Mouse (Mus musculus) left cerebral cortex, postnatal 4 days (tissue): ENCODE results near the gene Kctd2. TPM values are rescaled to one million over a fixed set of nuclear protein-coding genes. Genes with fewer than 3 reads are reported as not detected.
"Not testable (repeated sequence)": the region's sequence is repeated elsewhere in the genome, so short reads cannot be mapped to it uniquely, and the experiment has no call there.

ENCODE experiments used
- DNase-seq: peaks from one replicate; pipeline ENCODE4 v3.0.0-alpha.2; 2022
- intact Hi-C: fragments of 180-260 bp; cut with DNase I; formaldehyde crosslinking; loops from one replicate; pipeline ENCODE4 v1.15.1; 2025
- total RNA-seq, 2 experiments: library from RNA; stranded (reverse); gene quantifications; 2 replicates each; pipeline ENCODE4 v1.2.3; 2021

Kctd2 gene
- 10 to 100 TPM; 47.7 to 52.9 TPM for total RNA-seq

DNA sequence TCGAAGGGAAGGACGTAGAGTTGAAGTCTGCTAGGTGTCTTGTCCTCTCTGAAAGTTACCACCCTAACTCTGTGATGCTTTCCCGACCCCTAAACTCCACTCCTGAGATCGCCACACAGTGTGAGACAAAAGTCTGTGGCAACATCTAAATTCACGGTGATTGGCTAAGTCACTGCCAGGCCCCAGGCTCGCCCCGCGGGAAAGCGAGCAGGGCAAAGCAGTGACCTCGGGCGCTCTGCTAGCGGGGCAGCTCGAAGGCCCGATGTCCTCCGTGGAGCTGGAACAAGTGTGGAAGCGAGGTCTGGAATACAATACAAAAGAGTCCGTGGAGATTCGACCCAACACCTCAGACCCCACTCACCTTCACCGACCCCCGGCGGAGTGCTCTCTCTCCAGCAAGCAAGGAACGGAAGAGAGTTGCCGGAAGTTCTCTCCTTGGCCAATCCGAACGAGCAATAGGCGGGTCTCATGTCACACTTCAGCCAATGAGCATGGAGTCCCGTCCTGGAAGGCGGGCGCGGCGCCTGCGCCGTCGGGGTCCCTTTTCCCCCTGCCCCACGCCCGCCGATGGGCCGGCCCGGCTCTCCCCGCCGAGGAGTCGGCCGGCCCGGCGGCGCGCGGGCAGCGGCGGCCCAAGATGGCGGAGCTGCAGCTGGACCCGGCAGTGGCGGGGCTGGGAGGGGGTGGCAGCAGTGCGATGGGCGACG is at the start of gene Kctd2, which contains the start of gene Atp5h:
Kctd2 (plus strand) TSS at position 598 of the 707 bp plus-strand sequence.
Atp5h (minus strand) TSS at position 432 of the 707 bp plus-strand sequence.
- intact Hi-C loops = loop anchor here (5.0 kb wide), 1 partner anchor 57 kb away; no protein-coding TSS in a partner anchor
- peak; percentile 97 for DNase-seq

DNA sequence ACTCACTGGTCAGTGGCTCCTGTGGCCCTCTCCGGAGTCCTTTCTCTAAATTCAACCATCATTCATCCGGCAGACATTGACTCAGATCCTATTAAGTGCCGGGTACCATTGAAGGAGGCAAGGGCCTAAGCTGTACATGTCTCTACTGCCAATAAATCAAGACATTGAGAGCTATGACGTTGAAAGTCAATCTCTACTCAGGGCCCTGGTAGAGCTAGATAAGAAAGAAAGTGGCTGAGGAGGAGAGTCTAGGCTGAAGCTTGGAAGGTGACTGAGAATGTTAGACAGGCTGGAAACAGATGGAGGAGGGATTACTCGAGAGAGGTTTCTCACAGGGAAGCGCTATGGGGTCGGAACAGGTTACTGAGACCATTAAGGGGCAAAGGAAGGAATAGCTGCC is 49.6 kb upstream of the Kctd2 start:
- intact Hi-C loops = no loop called here
- DNase-seq = no peak

DNA sequence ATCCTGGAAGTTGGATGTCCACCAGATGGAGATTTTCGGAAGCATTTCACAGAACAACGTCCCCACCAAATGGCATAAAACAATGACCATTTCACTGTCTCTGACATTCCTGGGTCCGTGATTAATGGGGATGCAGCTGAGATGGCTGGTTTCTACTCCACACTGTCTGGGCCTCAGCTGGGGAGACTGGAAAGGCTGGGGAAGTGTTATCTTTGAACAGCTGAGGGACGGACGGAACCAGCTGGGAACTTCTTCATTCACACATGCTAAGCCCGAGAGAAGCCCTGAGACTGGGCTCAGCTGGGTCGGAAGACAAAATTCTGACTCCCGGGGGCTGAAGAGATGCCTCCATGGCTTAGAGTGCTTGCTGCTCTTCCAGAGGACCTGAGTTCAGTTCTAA is 48.6 kb upstream of the Kctd2 start:
- no peak for DNase-seq
- intact Hi-C loops = no loop called here

DNA sequence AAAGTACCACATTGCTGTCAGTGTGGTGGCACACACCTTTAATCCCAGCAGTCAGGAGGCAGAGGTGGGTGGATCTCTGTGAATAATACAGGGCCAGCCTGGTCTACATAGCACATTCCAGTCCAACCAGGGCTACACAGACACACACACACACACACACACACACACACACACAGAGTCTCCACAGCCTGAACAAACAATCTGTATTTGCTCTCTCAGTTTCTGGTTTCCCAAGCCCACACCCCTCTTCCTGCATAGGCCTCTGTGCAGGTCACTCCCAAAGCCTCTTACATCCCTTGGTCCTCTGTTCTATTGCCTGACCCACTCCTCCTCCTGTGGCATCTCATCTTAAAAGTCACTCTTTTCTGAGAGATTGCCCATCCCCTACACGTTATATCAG is 47.9 kb upstream of the Kctd2 start:
- no peak for DNase-seq
- intact Hi-C loops = no loop called here

DNA sequence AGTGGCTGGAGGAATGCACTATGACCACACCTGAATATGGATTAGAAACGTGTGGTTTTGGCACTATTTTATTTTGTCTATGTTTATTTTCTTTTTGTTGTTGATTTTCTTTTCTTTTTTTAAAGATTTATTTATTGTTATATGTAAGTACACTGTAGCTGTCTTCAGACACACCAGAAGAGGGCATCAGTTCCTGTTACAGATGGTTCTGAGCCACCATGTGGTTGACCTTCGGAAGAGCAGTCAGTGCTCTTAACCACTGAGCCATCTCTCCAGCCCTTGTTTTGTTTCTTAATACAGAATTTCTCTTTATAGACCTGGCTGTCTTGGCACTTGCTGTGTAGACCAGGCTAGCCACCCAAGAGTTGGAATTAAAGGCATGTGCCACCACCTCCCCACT is 47.2 kb upstream of the Kctd2 start:
- DNase-seq = no peak
- intact Hi-C loops = no loop called here

DNA sequence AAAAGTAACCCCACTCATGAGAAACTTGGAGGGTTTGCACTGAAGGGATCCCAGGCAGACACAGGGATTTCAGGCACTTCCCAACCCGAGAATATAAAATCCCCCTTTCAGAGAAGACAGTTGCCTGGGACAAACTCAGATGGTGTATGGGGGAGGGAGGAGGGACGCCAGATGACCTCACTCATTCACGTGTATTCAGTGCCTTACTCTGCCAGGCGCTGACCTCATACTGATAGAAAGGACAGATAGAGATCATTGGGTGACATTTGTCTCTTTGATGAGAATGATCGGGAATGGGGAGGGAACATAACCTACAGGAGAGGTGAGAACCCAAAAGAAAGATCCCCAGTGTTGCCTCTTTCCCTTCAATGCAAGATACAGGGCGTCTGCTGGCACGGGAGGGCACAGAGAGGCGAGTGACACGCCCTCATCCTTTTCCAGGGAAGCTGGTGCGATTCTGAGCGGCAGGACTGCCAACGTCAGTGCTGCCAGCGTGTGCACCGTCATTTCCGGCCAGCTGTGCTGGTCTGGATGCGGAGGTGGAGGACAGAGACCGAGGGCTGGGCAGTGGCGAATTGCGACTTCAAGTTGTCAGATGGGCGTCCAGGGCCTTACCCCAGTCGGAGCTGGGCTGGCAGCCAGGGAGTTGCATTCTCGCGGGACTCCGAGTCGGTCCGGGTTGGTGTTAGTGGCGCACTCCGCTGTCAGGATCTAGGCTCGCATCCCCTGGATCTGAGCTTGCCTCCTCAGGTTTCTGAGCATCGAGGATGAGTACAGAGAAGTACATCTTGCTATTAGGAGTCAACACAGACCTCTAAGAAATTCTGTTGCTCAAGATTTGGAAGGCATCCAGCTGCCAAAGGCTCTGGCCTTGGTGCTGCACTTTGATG is 45.9 kb upstream of the Kctd2 start:
- intact Hi-C loops = no loop called here
- DNase-seq = peak; percentile 82

DNA sequence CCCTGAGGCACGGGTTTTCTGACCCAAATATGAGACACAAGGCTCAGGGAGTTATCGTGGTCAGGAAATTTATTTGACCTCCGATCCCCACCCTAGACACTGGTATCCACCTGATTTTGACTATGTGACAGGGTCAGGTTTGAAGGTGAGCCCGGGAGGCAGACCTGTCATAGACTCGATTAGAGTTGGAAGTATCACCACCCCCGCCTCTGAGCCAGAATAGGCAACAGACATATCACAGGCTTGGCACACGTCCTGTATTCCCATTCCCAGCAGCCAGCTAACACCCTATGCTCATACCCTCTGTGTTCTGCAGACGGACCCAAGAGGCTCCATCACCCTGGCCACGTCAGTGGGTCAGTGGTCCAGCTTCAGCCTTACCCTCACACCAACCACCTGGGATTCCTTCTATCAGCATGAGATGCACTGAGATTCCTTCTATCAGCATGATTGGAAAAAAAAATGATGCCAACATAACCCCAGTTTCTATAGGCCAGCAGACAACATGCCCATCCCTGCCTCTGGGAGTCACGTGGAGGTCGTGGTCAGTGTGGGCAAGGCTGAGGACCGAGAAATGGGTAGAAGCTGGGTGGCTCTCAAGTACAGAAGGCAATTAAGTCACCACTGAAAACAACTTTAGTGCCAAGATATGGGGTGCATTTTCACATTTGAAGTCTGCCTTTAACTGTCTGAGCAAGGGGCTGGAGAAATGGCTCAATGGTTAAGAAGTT is 45.1 kb upstream of the Kctd2 start:
- DNase-seq = no peak
- intact Hi-C loops = no loop called here

DNA sequence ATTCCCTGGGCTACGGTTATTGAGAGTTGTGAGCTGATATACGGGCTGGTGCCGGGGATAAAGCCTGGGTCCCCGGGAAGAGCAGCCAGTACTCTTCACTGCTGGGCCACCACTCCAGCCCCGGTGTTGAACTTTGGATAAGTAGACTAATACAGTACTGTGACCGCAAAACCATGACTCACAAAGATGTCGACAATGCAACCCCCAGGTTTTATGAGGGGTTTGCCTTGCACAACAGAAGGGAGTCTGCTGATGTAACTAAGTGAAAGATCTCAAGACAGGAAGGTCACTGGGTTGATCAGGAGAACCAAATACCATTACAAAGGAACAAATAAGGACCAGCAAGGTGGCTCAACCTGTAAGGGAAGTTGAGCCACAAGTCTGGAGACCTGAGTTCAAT is 43.2 kb upstream of the Kctd2 start:
- no peak for DNase-seq
- intact Hi-C loops = no loop called here

DNA sequence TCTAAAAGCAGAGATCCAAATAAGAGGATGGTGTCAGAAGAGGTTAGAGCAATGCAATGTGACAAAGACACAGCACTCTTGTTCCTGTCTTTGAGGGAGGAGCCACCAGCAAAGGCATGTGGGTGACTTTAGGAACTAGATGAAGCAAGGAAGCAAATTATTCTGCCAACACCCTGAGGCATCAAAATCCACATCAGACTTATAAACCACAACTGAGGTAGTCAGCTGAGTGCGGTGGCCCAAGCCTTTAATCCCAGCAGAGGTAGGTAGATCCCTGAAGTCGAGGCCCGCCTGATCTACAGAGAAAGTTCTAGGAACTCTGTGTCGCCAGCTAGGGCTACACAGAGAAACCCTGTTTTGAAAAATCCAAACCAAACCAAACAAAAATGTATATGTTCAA is 42.7 kb upstream of the Kctd2 start:
- no peak for DNase-seq
- intact Hi-C loops = no loop called here

DNA sequence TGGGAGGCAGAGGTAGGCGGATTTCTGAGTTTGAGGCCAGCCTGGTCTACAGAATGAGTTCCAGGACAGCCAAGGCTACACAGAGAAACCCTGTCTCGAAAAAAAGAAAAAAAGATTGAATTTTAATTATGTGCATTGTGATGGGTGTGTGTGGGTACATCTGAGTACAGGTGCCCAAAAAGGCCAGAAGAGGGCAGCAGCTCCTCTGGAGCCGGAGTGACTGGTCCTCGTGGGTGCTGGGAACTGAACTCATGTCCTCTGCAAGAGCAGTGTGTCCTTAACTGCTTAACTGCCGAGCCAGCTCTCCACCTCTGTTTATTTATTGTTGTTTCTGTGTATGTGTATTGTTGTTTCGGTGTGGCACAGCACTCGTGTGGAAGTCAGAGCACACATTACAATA is 42.1 kb upstream of the Kctd2 start:
- intact Hi-C loops = no loop called here
- DNase-seq = no peak

DNA sequence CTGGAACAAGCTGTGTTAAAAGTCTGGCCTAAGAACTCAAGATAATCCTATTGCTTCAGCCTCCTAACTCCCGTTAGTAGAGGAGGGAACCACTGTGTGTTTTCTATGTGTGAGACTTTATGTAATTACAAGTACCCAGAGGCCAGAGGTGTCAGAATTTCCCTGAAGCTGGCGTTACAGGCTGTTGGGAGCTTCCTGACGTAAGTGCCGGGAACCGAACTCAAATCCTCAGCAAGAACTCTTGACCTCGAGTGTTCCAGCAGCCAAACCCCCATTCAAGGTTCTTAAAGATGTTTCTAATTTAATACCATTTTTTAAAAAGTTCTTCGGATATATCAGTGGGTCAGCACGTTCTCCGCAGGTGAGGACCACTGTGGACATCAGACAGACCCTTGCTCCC is 38.7 kb upstream of the Kctd2 start:
- DNase-seq = no peak

DNA sequence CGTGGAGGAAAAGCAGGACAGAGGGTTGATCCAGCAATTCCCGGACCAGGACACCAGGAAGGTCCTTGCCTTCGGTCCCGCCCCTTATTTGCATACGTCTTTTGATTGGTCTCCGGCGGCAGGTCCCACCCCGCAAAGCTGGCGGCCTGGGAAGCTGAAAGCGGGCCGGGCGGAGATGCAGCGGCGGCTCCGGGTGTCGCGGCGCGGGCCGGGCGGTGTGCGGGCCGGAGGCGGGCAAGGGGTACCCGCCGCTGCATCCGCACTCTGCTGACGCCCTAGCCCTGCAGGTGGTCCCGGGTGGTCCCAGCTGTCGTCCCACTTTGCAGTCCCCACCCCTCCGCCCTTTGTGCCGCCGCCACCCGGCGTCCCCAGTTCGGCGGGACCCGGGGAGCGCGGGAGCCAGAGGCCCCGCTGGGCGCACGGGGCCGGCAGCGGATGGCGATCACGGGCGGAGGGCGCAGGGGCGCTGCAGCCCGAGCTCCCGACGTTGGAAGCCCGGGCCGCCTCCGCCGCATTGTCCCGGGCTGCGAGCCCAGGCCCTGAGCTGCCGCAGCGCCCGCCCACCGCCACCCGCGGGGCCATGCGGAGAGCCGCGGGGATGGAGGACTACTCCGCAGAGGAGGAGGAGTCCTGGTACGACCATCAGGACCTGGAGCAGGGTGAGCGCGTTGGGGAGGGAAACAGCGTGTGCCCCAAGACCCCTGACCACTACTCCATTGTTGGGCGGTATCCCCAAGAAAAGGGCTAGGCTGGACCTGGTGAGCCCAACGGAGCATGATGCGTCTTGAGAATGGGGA is 38.0 kb upstream of the Kctd2 start, which contains the start of gene Cdr2l:
Cdr2l (plus strand) TSS at position 174 of the 797 bp plus-strand sequence.
- intact Hi-C loops = no loop called here

More for the DNA sequence above, 38.7 kb upstream of the Kctd2 start:
- intact Hi-C loops = no loop called here

DNA sequence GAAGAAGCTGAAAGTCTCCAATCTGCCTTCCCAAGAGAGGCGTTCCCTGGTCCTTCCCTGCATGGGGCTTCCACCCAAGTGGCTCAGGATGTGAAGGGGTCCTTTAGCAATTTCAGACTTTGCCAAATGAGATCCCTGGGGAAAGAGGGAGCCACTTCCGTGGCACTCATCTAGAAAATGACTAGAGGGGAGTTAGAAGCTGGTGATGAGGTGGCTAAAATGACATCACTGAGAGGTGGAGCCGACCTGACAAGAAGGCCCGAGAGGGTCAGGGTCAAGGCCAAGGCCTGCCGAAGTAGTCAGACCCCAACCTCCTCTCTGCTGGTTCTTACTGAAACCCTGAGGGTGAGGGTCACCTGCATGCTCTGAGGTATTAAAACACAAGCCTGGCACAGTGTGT is 37.0 kb upstream of the Kctd2 start:
- no peak for DNase-seq
- intact Hi-C loops = no loop called here

More for the DNA sequence above, 38.0 kb upstream of the Kctd2 start, which contains the start of gene Cdr2l:
- peak; percentile 92 for DNase-seq

DNA sequence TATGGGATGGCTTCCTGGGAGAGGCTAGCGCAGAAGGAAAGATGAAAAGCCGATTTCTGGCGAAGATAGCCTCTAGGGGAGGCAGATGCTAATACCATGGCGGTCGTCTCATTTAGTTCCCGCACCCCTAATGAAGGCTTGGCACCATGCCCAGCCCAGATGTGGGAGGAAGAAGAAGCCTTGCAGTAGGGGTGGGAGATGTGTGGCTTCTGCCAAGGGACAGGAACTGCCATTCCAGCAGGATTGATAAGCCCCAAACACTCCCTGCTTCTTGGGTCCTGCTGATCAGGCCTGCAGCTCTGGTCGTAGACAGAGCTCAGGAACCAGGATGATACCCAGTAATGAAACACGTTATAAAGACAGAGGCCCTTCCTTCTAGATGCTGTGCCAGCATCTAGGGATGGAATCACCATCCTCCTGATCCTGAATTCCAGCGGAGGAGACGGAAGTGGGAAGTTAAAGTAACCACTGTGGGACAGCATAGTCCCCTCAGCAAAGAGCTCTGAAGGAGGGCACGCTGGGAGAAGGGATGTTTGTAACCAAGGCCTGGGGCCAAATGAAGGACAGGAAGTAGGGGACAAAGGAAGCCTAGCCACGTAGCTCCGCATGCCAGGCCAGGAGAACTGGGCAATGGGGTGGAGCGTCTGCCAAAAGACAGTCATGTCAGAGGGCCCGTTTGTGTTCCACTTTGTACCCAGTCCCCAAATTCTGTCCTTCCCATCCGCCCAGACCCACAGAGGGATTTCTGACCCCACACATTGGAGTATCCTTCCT is 36.0 kb upstream of the Kctd2 start:
- intact Hi-C loops = no loop called here
- DNase-seq = peak; percentile 62

DNA sequence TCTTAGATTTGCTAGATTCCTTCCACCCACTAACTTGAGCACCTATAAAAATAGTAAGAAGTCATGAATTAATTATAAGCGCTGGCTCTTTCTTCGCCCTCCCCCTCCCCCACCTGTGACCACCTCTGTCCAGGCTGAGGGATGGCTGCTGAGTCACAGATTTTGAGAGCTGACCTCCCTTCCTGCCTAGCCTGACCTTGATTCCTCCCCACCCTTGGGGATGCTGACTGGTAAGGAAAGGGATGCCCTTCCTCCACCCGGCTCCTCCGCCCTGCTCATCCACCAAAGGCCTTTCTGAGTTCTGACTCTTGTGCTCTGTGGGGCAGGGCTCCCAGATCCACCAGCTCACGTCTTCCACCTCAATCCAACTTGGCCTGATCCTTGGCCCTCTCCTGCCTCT is 35.3 kb upstream of the Kctd2 start:
- intact Hi-C loops = no loop called here

DNA sequence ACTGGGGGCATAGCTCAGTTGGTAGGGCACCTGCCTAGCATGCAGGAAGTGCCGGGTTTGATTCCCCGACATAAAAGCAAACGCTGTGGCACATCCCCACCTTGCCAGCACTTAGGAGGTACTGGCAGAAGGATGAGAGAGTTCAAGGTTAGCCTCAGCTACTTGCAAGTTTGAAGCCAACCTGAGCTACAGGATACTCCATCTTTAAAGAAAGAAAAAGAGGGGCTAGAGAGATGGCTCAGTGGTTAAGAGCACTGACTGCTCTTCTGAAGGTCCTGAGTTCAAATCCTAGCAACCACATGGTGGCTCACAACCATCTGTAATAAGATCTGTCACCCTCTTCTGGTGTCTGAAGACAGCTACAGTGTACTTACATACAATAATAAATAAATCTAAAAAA is 33.1 kb upstream of the Kctd2 start:
- intact Hi-C loops = not testable (repeated sequence)

More for the DNA sequence above, 35.3 kb upstream of the Kctd2 start:
- DNase-seq = no peak

DNA sequence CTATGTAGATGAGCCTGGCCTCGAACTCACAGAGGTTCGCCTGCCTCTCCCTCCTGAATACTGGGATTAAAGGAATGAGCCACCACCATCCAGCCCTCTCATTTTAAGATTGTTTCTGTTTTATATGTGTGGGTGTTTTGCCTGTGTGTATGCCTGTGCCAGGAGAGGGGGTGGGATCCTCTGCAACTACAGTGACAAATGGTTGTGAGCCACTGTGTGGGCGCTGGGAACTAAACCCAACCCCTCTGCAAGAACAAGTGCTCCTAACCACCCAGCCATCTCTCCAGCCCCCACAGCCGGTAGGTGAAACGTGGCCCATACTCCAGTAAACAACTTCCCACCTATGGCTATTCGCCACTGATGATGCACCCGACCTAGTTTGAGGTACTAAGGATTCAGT is 28.6 kb upstream of the Kctd2 start:
- intact Hi-C loops = no loop called here
- DNase-seq = no peak

More for the DNA sequence above, 33.1 kb upstream of the Kctd2 start:
- not testable (repeated sequence) for DNase-seq

DNA sequence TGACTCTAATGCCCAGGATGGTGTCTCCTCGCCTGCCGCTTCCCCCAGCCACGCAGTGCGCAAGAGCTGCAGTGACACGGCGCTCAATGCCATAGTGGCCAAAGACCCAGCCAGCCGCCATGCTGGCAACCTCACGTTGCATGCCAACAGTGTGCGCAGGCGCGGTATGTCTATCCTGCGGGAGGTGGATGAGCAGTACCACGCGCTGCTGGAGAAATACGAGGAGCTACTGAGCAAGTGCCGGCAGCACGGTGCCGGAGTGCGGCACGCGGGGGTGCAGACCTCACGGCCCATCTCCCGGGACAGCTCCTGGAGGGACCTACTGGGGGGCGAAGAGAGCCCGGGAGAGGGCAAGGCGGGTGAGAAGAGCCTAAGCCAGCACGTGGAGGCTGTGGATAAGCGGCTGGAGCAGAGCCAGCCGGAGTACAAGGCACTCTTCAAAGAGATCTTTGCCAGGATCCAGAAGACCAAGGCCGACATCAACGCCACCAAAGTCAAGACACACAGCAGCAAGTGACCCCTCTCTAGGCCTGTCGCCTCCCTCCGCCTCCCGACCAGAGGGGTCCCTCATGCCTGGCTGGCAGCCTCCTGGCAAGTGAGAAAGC is 26.1 kb upstream of the Kctd2 start:
- intact Hi-C loops = no loop called here
- no peak for DNase-seq

DNA sequence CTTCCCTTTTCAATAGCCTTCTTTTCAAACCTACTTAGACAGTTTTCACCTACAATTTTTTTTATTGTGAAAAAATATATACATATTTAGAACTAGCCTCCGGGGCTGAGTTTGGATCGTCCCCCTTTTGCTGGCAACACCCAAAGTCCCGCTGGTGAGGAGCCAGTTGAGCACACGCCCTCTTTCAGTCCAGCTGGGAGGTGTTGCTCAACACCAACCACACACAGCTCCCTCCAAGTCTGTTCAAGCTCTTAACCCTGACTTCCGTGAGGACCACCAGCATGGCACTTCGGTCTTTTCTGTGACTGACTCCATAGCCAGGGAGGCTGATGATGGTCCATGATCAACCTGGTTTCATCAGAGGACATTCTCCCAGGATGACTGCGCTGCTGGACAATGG is 21.8 kb upstream of the Kctd2 start:
- no peak for DNase-seq
- intact Hi-C loops = no loop called here
